ENCODE assay signal across 8 mouse cellular contexts in the genomic region with DNA sequence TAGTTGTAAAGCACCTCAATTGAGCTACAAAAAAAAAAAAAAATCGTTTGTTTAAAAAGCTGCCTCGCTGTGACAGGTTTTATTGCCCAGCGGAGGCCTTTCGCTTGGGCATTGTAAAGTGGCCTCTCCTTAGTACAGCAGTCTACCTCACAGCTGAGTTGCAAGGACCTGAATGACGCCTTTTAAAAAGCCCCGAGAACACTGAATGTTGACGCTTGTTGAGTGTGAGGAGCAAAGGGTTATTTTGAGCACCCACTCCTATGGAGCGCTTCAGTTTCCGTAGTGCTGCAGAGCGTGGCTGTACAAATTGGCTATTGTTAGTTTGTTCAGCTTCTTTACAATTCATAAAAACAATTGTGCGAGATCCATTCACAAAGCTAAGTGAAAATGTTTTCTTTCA. TPM values are rescaled to one million over a fixed set of nuclear protein-coding genes. Genes with fewer than 3 reads are reported as not detected.
A peak's percentile ranks its signal among the peaks of the same experiment; 100 is the strongest.
DNase-seq lines count a peak whose midpoint lies in the region; ATAC-seq and TF ChIP-seq lines count a peak whose summit lies in the region.

No protein-coding gene starts in this region.

- dilution Hi-C loops in CH12.LX (cut with MboI; ENCODE audit: extremely low pct_ligation_motif_present, extremely low pct_unique_long_range_greater_than_20kb, low sequenced_read_pairs), result no loop called here

- H3K9me3 ChIP-seq in CH12.LX (replicated peaks; ENCODE audit: low read length), result no peaks in the 10 kb centered on the region
- H3K9me3 ChIP-seq in forebrain, embryonic 11.5 days (ENCODE audit: control insufficient read depth, low read length), result no peaks in the 10 kb centered on the region
- no peaks in the 10 kb centered on the region for H3K9me3 ChIP-seq in limb, embryonic 12.5 days

- peaks cover 58% of the 10 kb centered on the region for H3K79me2 ChIP-seq in CH12.LX (replicated peaks; ENCODE audit: control insufficient read depth, extremely low read depth, insufficient read depth, poor library complexity, severe bottlenecking)

- H3K4me2 ChIP-seq in CH12.LX (ENCODE audit: insufficient read depth, low read depth, poor library complexity, severe bottlenecking), result peak overlapping the region; percentile 82
- H3K4me2 ChIP-seq in forebrain, embryonic 11.5 days (ENCODE audit: low read depth, low read length, severe bottlenecking), result peak overlapping the region; percentile 76
- peak overlapping the region; percentile 79 for H3K4me2 ChIP-seq in limb, embryonic 12.5 days

- no peak for TF ChIP-seq CTCF in CH12.LX (conservative IDR thresholded peaks at IDR 0.05 in 1 of 2, IDR thresholded peaks at IDR 0.05 in 1 of 2; ENCODE audit: low read depth in 2 of 2, low read length in 2 of 2)
- TF ChIP-seq CTCF in small intestine, adult 2 months (IDR thresholded peaks at IDR 0.05; ENCODE audit: extremely low read depth, insufficient read length, insufficient replicate concordance, low read depth, low read length), result no peak

- H3K9ac ChIP-seq in CH12.LX (ENCODE audit: insufficient read depth, low read depth), result peak overlapping the region; percentile 85
- H3K9ac ChIP-seq in forebrain, embryonic 11.5 days (ENCODE audit: low read length), result peak overlapping the region; percentile 89
- peak overlapping the region; percentile 97 for H3K9ac ChIP-seq in limb, embryonic 12.5 days (replicated peaks)

- TF ChIP-seq RAD21 in CH12.LX (IDR thresholded peaks at IDR 0.05; ENCODE audit: low read depth, low read length), result no peak

- H3K36me3 ChIP-seq in CH12.LX (replicated peaks in 1 of 2; ENCODE audit: control insufficient read depth in 1 of 2, insufficient read depth in 1 of 2, low read length in 1 of 2), result peaks cover 0 to 2% of the 10 kb centered on the region in 2 experiments
- H3K36me3 ChIP-seq in forebrain, embryonic 11.5 days (ENCODE audit: control insufficient read depth, insufficient read depth, low read length), result no peaks in the 10 kb centered on the region
- H3K36me3 ChIP-seq in limb, embryonic 12.5 days, result no peaks in the 10 kb centered on the region
- no peaks in the 10 kb centered on the region for H3K36me3 ChIP-seq in small intestine, adult 2 months (ENCODE audit: control insufficient read depth, insufficient read depth, low read length)

- H3K4me3 ChIP-seq in CH12.LX (replicated peaks in 1 of 3; ENCODE audit: low read depth in 2 of 3, low read length in 2 of 3, poor library complexity in 1 of 3), result peak overlapping the region; percentile 65 to 95 (median 84)
- peak overlapping the region; percentile 87 for H3K4me3 ChIP-seq in forebrain, embryonic 11.5 days (ENCODE audit: low read depth, low read length)
- H3K4me3 ChIP-seq in limb, embryonic 12.5 days (replicated peaks), result peak overlapping the region; percentile 93
- peak overlapping the region; percentile 73 for H3K4me3 ChIP-seq in small intestine, adult 2 months (ENCODE audit: low read depth, low read length)

- 6% methylated on average over 11 of the region's 11 CpGs for WGBS in forebrain, embryonic 11.5 days
- 10% methylated on average over 11 of the region's 11 CpGs for WGBS in limb, embryonic 12.5 days
- under 1% methylated on average over 11 of the region's 11 CpGs for WGBS in small intestine, adult 2 months

- ATAC-seq in forebrain, embryonic 11.5 days (replicated peaks; ENCODE audit: low FRiP score), result no peak
- ATAC-seq in limb, embryonic 12.5 days (ENCODE audit: insufficient number of reproducible peaks, insufficient read depth, low FRiP score, low TSS enrichment, low read depth), result no peak

- DNase-seq in heart, adult 11 months, result peak; percentile 85
- no peak for DNase-seq in heart, adult 8-10 months (ENCODE audit: low spot score)
- DNase-seq in CH12.LX (ENCODE audit: extremely low read depth), result no peak
- DNase-seq in forebrain, embryonic 11.5 days (ENCODE audit: low spot score), result no peak
- DNase-seq in right cerebral cortex, postnatal 36 days (ENCODE audit: low spot score in 2 of 2), result no peak
- no peak for DNase-seq in urinary bladder, adult 18-20 months (ENCODE audit: low spot score in 2 of 2)

- TF ChIP-seq POLR2A in CH12.LX (IDR thresholded peaks at IDR 0.05; ENCODE audit: low read depth, low read length), result no peak
- TF ChIP-seq POLR2A in small intestine, adult 2 months (IDR thresholded peaks at IDR 0.05; ENCODE audit: low read depth, low read length), result no peak

- TF ChIP-seq EP300 in CH12.LX (IDR thresholded peaks at IDR 0.05; ENCODE audit: low read length), result no peak

- H3K4me1 ChIP-seq in CH12.LX (ENCODE audit: control insufficient read depth in 1 of 2, insufficient read depth in 2 of 2), result peaks cover 2 to 36% of the 10 kb centered on the region in 2 experiments; a peak in 3 of 4 replicates
- no peaks in the 10 kb centered on the region for H3K4me1 ChIP-seq in forebrain, embryonic 11.5 days (replicated peaks; ENCODE audit: control insufficient read depth, insufficient read depth, low read length)
- peaks cover 10% of the 10 kb centered on the region; the same call in 1 of the 2 replicates for H3K4me1 ChIP-seq in limb, embryonic 12.5 days (replicated peaks)
- no peaks in the 10 kb centered on the region for H3K4me1 ChIP-seq in small intestine, adult 2 months (ENCODE audit: control insufficient read depth, insufficient read depth, insufficient read length, low read length)

- H3K27ac ChIP-seq in CH12.LX (ENCODE audit: insufficient read depth, low read depth), result no peak overlapping the region
- H3K27ac ChIP-seq in forebrain, embryonic 11.5 days (ENCODE audit: low read depth, low read length), result no peak overlapping the region
- peak overlapping the region; percentile 53; the same call in 1 of the 2 replicates for H3K27ac ChIP-seq in limb, embryonic 12.5 days
- peak overlapping the region; percentile 98 for H3K27ac ChIP-seq in small intestine, adult 2 months (ENCODE audit: insufficient read depth, low read depth, low read length)

- H3K27me3 ChIP-seq in CH12.LX (replicated peaks), result no peaks in the 10 kb centered on the region
- no peaks in the 10 kb centered on the region for H3K27me3 ChIP-seq in forebrain, embryonic 11.5 days (ENCODE audit: control insufficient read depth, insufficient read depth, low read length)
- no peaks in the 10 kb centered on the region for H3K27me3 ChIP-seq in limb, embryonic 12.5 days
- H3K27me3 ChIP-seq in small intestine, adult 2 months (ENCODE audit: control insufficient read depth, insufficient read depth, low read length), result no peaks in the 10 kb centered on the region

- in situ Hi-C loops in CH12.LX (cut with MboI; ENCODE audit: low pct_ligation_motif_present, low pct_unique_long_range_greater_than_20kb, low sequenced_read_pairs), result no loop called here

TF ChIP-seq in CH12.LX, 34 proteins besides CTCF, POLR2A, EP300 and RAD21:
- TF ChIP-seq NELFE (IDR thresholded peaks at IDR 0.05; ENCODE audit: low read depth, low read length), result no peak
- TF ChIP-seq SIN3A (IDR thresholded peaks at IDR 0.05; ENCODE audit: low read length), result peak; percentile 16; the same call in 1 of the 2 replicates
- TF ChIP-seq ETS1 (conservative IDR thresholded peaks at IDR 0.05; ENCODE audit: low read depth, low read length), result no peak
- no peak for TF ChIP-seq MAZ (IDR thresholded peaks at IDR 0.05; ENCODE audit: low read depth, low read length)
- no peak for TF ChIP-seq E2F4 (IDR thresholded peaks at IDR 0.05; ENCODE audit: insufficient replicate concordance, low read depth, low read length)
- no peak for TF ChIP-seq CHD2 (IDR thresholded peaks at IDR 0.05; ENCODE audit: low read length)
- TF ChIP-seq UBTF (IDR thresholded peaks at IDR 0.05; ENCODE audit: low read depth, low read length), result no peak
- TF ChIP-seq JUND (conservative IDR thresholded peaks at IDR 0.05; ENCODE audit: low read depth, low read length), result no peak

RNA-seq across cellular contexts. Expression of a gene that starts 1.4 kb away (rescaled TPM):
- 10 to 100 TPM; 60.5 to 84.8 (median 69.0) TPM for total RNA-seq in heart, adult 8-10 months (2022)
- total RNA-seq in CH12.LX (2012; rRNA removed) (43.3 and 50.7 TPM in 2 replicates), CH12.LX (2014; rRNA removed) (66.6 and 74.2 TPM in 2 replicates)
- polyA plus RNA-seq in CH12.LX (2012; ENCODE audit: insufficient read length, low read depth), result 84.0 and 86.4 TPM in 2 replicates
- 535 and 566 TPM in 2 replicates for polyA plus RNA-seq in forebrain, embryonic 11.5 days (2014; fragmentation: Nextera tagmentation; extraction: Ambion mirVana)
- polyA plus RNA-seq in limb, embryonic 12.5 days (2016; fragmentation: Nextera tagmentation; extraction: Ambion mirVana), result 508 and 546 TPM in 2 replicates
- polyA plus RNA-seq in small intestine, adult 2 months (2012; rRNA removed), result 139 and 203 TPM in 2 replicates

RNA-seq across cellular contexts. Expression of a gene that starts 30.4 kb away (rescaled TPM):
- 1 to 10 TPM; 5.0 to 6.5 (median 5.3) TPM for total RNA-seq in heart, adult 8-10 months (2022)
- 8.4 and 10.6 TPM in 2 replicates for total RNA-seq in CH12.LX (2012; rRNA removed)
- 13.9 and 14.2 TPM in 2 replicates for total RNA-seq in CH12.LX (2014; rRNA removed)
- polyA plus RNA-seq in CH12.LX (2012; ENCODE audit: insufficient read length, low read depth), result 11.9 and 14.9 TPM in 2 replicates
- polyA plus RNA-seq in forebrain, embryonic 11.5 days (2014; fragmentation: Nextera tagmentation; extraction: Ambion mirVana), result 12.9 and 13.4 TPM in 2 replicates
- polyA plus RNA-seq in limb, embryonic 12.5 days (2016; fragmentation: Nextera tagmentation; extraction: Ambion mirVana), result 11.1 and 11.3 TPM in 2 replicates
- polyA plus RNA-seq in small intestine, adult 2 months (2012; rRNA removed), result 4.2 and 5.3 TPM in 2 replicates

RNA-seq across cellular contexts. Expression of a gene that starts 53.8 kb away (rescaled TPM):
- under 1 TPM in 3 of 4 experiments, not detected in 1; 0.03 to 0.06 (median 0.06) TPM for total RNA-seq in heart, adult 8-10 months (2022)
- total RNA-seq in CH12.LX (2012; rRNA removed) (0.04 TPM in 2 replicates), CH12.LX (2014; rRNA removed) (0.13 and 0.19 TPM in 2 replicates)
- 0.04 and 0.07 TPM in 2 replicates for polyA plus RNA-seq in CH12.LX (2012; ENCODE audit: insufficient read length, low read depth)
- 0.04 TPM in 1 of 2 replicates, not detected in the other for polyA plus RNA-seq in forebrain, embryonic 11.5 days (2014; fragmentation: Nextera tagmentation; extraction: Ambion mirVana)
- polyA plus RNA-seq in limb, embryonic 12.5 days (2016; fragmentation: Nextera tagmentation; extraction: Ambion mirVana), result 0.01 and 0.06 TPM in 2 replicates
- not detected in 2 replicates for polyA plus RNA-seq in small intestine, adult 2 months (2012; rRNA removed)

Comparison
In these comparisons a context has a peak if more than half of its experiments do, and no peak if none do; other contexts are left out.
1. H3K27ac ChIP-seq: peak in limb, embryonic 12.5 days (single experiment) and small intestine, adult 2 months (single experiment); none in CH12.LX (single experiment) and forebrain, embryonic 11.5 days (single experiment).
2. Peak in every context shown above with its lines, with median percentiles within 50 percentile points of each other: H3K4me2 ChIP-seq, H3K4me3 ChIP-seq and H3K9ac ChIP-seq.